Mouse (Mus musculus) adrenal gland, postnatal 25 days (tissue): Measurements from ENCODE around the gene Kbtbd12. TPM values are rescaled to one million over a fixed set of nuclear protein-coding genes. Genes with fewer than 3 reads are reported as not detected.

ENCODE experiments used
- DNase-seq: peaks from one replicate; pipeline ENCODE4 v3.0.0; 2021; ENCODE audit warnings: mixed read lengths
- total RNA-seq: library from RNA; stranded (reverse); gene quantifications from 2 replicates; pipeline ENCODE4 v1.2.3, GENCODE M21; 2021

Gene Kbtbd12
- total RNA-seq, 1 experiment from 2014 or later, result 0.36 TPM

DNA sequence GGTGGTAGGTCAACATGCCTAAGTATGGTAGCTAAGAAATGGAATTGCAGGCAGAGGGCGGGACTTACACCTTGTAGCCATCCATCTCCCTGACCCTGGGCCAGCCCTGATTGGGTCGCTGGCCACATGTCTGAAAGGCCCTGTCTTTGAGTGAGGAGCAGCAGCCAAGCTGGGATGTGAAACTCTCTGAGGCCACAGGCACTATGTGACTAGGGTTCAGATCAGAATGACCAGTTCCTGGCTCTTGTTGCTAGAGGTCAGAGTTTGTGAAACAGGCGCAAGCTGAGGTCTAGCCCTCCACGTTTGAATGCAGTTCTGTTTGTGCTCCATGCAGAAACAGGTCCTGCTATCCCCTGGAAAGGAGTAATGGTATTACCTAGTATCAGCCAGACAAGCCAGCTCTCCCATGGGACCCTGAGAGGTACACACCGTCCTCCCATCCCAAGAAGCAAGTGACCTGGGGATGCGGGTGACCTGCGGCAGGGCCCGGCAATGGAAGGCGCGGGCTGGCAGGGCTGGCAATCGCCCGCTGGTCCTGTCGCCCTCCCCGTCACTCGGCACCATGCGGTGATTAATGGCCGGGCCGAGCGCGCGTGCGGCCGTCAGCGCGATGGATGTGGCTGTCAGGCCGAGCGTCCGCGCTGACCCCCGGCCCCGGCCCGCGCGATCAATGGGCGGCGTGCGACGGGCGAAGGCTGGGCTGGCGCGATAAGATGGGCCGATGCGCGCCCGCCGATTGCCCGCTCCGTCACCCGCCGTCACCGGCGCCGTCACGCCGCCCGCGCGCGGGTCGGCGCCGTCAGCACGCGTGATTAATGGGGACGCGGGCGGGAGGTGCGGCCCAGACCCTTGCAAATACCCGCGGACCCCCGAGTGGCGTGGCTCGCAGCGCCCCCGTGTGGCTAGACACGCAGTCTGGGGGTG, 138.0 kb downstream of the Kbtbd12 start:
- DNase-seq, result peak; percentile 65

Other genes starting within 250 kb of the Kbtbd12 start
- 14.2 and 16.6 TPM in 2 replicates for gene Eefsec, start 191.4 kb downstream of the Kbtbd12 start, total RNA-seq
- gene Ruvbl1, start 172.5 kb downstream of the Kbtbd12 start, total RNA-seq, result 24.9 and 33.9 TPM in 2 replicates
- 172 and 176 TPM in 2 replicates for gene Sec61a1, start 119.0 kb downstream of the Kbtbd12 start, total RNA-seq
- gene Mgll, start 86.5 kb upstream of the Kbtbd12 start, total RNA-seq, result 164 and 179 TPM in 2 replicates
- 40.6 and 43.0 TPM in 2 replicates for gene Abtb1, start 204.0 kb upstream of the Kbtbd12 start, total RNA-seq
- gene Podxl2, start 237.1 kb upstream of the Kbtbd12 start, total RNA-seq, result 31.4 and 33.5 TPM in 2 replicates